8 mouse cellular contexts compared by ENCODE assay signal in genomic region chr10:79856280-79856679, GRCm38 (mm10). TPM values are rescaled to one million over a fixed set of nuclear protein-coding genes. Genes with fewer than 3 reads are reported as not detected.
A peak's percentile ranks its signal among the peaks of the same experiment; 100 is the strongest.
DNase-seq lines count a peak whose midpoint lies in the region; ATAC-seq and TF ChIP-seq lines count a peak whose summit lies in the region.

No protein-coding gene starts in this region.

- H3K36me3 ChIP-seq in lung, embryonic 15.5 days: peaks cover 36% of the 10 kb centered on the region
- H3K36me3 ChIP-seq in forebrain, embryonic 11.5 days (ENCODE audit: control insufficient read depth, insufficient read depth, low read length): peaks cover 20% of the 10 kb centered on the region
- peaks cover 41% of the 10 kb centered on the region for H3K36me3 ChIP-seq in intestine, postnatal 0 days (ENCODE audit: control insufficient read depth, insufficient read depth)
- H3K36me3 ChIP-seq in neural tube, embryonic 14.5 days (ENCODE audit: control insufficient read depth, insufficient read depth, low read length): peaks cover 37% of the 10 kb centered on the region

- peak overlapping the region; percentile 92 for H3K9ac ChIP-seq in lung, embryonic 15.5 days
- peak overlapping the region; percentile 98 for H3K9ac ChIP-seq in forebrain, embryonic 11.5 days (ENCODE audit: low read length)
- peak overlapping the region; percentile 96 for H3K9ac ChIP-seq in intestine, postnatal 0 days (ENCODE audit: low read depth, low read length)
- peak overlapping the region; percentile 96 for H3K9ac ChIP-seq in neural tube, embryonic 14.5 days (replicated peaks; ENCODE audit: low read depth, low read length)

- ATAC-seq in lung, embryonic 15.5 days (ENCODE audit: borderline replicate concordance, extremely low read depth, low FRiP score, low TSS enrichment): no peak
- ATAC-seq in forebrain, embryonic 11.5 days (replicated peaks; ENCODE audit: low FRiP score): no peak
- ATAC-seq in intestine, postnatal 0 days: no peak
- ATAC-seq in neural tube, embryonic 14.5 days (ENCODE audit: low read depth): no peak

- no peaks in the 10 kb centered on the region for H3K9me3 ChIP-seq in lung, embryonic 15.5 days
- H3K9me3 ChIP-seq in forebrain, embryonic 11.5 days (ENCODE audit: control insufficient read depth, low read length): no peaks in the 10 kb centered on the region
- H3K9me3 ChIP-seq in intestine, postnatal 0 days (ENCODE audit: control insufficient read depth): no peaks in the 10 kb centered on the region
- H3K9me3 ChIP-seq in neural tube, embryonic 14.5 days (ENCODE audit: control insufficient read depth, low read length): no peaks in the 10 kb centered on the region

- peak overlapping the region; percentile 72 for H3K4me3 ChIP-seq in lung, embryonic 15.5 days
- peak overlapping the region; percentile 98 for H3K4me3 ChIP-seq in forebrain, embryonic 11.5 days (ENCODE audit: low read depth, low read length)
- H3K4me3 ChIP-seq in intestine, postnatal 0 days (ENCODE audit: low read depth, low read length): peak overlapping the region; percentile 88
- peak overlapping the region; percentile 97 for H3K4me3 ChIP-seq in neural tube, embryonic 14.5 days (ENCODE audit: low read depth, low read length)

- H3K27me3 ChIP-seq in lung, embryonic 15.5 days: no peaks in the 10 kb centered on the region
- H3K27me3 ChIP-seq in forebrain, embryonic 11.5 days (ENCODE audit: control insufficient read depth, insufficient read depth, low read length): no peaks in the 10 kb centered on the region
- H3K27me3 ChIP-seq in intestine, postnatal 0 days (replicated peaks; ENCODE audit: control insufficient read depth, insufficient read depth, low read length): no peaks in the 10 kb centered on the region
- H3K27me3 ChIP-seq in neural tube, embryonic 14.5 days (ENCODE audit: control insufficient read depth, insufficient read depth, low read length): no peaks in the 10 kb centered on the region; the same call in 1 of the 2 replicates

- 15% methylated on average over 6 of the region's 6 CpGs for WGBS in lung, embryonic 15.5 days
- 51% methylated on average over 6 of the region's 6 CpGs for WGBS in forebrain, embryonic 11.5 days
- 6% methylated on average over 6 of the region's 6 CpGs for WGBS in intestine, postnatal 0 days
- WGBS in neural tube, embryonic 14.5 days: 50% methylated on average over 6 of the region's 6 CpGs

- peak overlapping the region; percentile 86 for H3K4me2 ChIP-seq in lung, embryonic 15.5 days
- H3K4me2 ChIP-seq in forebrain, embryonic 11.5 days (ENCODE audit: low read depth, low read length, severe bottlenecking): peak overlapping the region; percentile 88
- peak overlapping the region; percentile 90 for H3K4me2 ChIP-seq in intestine, postnatal 0 days (replicated peaks; ENCODE audit: low read depth)
- peak overlapping the region; percentile 99 for H3K4me2 ChIP-seq in neural tube, embryonic 14.5 days (ENCODE audit: low read depth, low read length)

- H3K27ac ChIP-seq in lung, embryonic 15.5 days: peak overlapping the region; percentile 100
- no peak overlapping the region for H3K27ac ChIP-seq in forebrain, embryonic 11.5 days (ENCODE audit: low read depth, low read length)
- peak overlapping the region; percentile 100 for H3K27ac ChIP-seq in intestine, postnatal 0 days (ENCODE audit: low read depth, low read length)
- peak overlapping the region; percentile 99; the same call in 1 of the 2 replicates for H3K27ac ChIP-seq in neural tube, embryonic 14.5 days (ENCODE audit: low read depth, low read length)

- 0 out of 2 replicates have a peak, but pooled peaks have one; percentile 5 for TF ChIP-seq CTCF in intestine, postnatal 0 days (IDR thresholded peaks at IDR 0.05; ENCODE audit: low read depth)

- H3K4me1 ChIP-seq in lung, embryonic 15.5 days: peaks cover 60% of the 10 kb centered on the region
- peaks cover 39% of the 10 kb centered on the region for H3K4me1 ChIP-seq in forebrain, embryonic 11.5 days (replicated peaks; ENCODE audit: control insufficient read depth, insufficient read depth, low read length)
- H3K4me1 ChIP-seq in intestine, postnatal 0 days (replicated peaks; ENCODE audit: control insufficient read depth, insufficient read depth, low read length): peaks cover 22% of the 10 kb centered on the region
- H3K4me1 ChIP-seq in neural tube, embryonic 14.5 days (ENCODE audit: control insufficient read depth, insufficient read depth, low read length): peaks cover 58% of the 10 kb centered on the region

- no peak for DNase-seq in lung, postnatal 10 days
- DNase-seq in forebrain, embryonic 11.5 days (ENCODE audit: low spot score): no peak
- no peak for DNase-seq in spleen, postnatal 10 days (ENCODE audit: low spot score in 2 of 2)
- no peak for DNase-seq in embryo, embryonic 9.5 days (ENCODE audit: extremely low spot score)
- DNase-seq in testis, postnatal 14 days (ENCODE audit: low spot score): no peak

RNA-seq across cellular contexts. Expression of gene Ptbp1, which starts 2.1 kb away (rescaled TPM):
- polyA plus RNA-seq in lung, embryonic 15.5 days (2015; fragmentation: Nextera tagmentation; extraction: Ambion mirVana): 367 and 368 TPM in 2 replicates
- 261 and 295 TPM in 2 replicates for polyA plus RNA-seq in forebrain, embryonic 11.5 days (2014; fragmentation: Nextera tagmentation; extraction: Ambion mirVana)
- 86.9 and 92.2 TPM in 2 replicates for polyA plus RNA-seq in intestine, postnatal 0 days (2015; fragmentation: Nextera tagmentation; extraction: Ambion mirVana)
- polyA plus RNA-seq in neural tube, embryonic 14.5 days (2014; fragmentation: Nextera tagmentation; extraction: Ambion mirVana): 36.9 and 53.5 TPM in 2 replicates

RNA-seq across cellular contexts. Expression of gene Prtn3, which starts 18.0 kb away (rescaled TPM):
- 3.7 and 3.8 TPM in 2 replicates for polyA plus RNA-seq in lung, embryonic 15.5 days (2015; fragmentation: Nextera tagmentation; extraction: Ambion mirVana)
- polyA plus RNA-seq in forebrain, embryonic 11.5 days (2014; fragmentation: Nextera tagmentation; extraction: Ambion mirVana): 13.0 and 13.3 TPM in 2 replicates
- 1.1 TPM in 2 replicates for polyA plus RNA-seq in intestine, postnatal 0 days (2015; fragmentation: Nextera tagmentation; extraction: Ambion mirVana)
- 11.1 and 12.4 TPM in 2 replicates for polyA plus RNA-seq in neural tube, embryonic 14.5 days (2014; fragmentation: Nextera tagmentation; extraction: Ambion mirVana)

RNA-seq across cellular contexts. Expression of gene Plppr3, which starts 18.2 kb away (rescaled TPM):
- 29.1 and 32.4 TPM in 2 replicates for polyA plus RNA-seq in lung, embryonic 15.5 days (2015; fragmentation: Nextera tagmentation; extraction: Ambion mirVana)
- 131 and 146 TPM in 2 replicates for polyA plus RNA-seq in forebrain, embryonic 11.5 days (2014; fragmentation: Nextera tagmentation; extraction: Ambion mirVana)
- 6.2 and 7.2 TPM in 2 replicates for polyA plus RNA-seq in intestine, postnatal 0 days (2015; fragmentation: Nextera tagmentation; extraction: Ambion mirVana)
- polyA plus RNA-seq in neural tube, embryonic 14.5 days (2014; fragmentation: Nextera tagmentation; extraction: Ambion mirVana): 299 and 327 TPM in 2 replicates

RNA-seq across cellular contexts. Expression of gene Elane, which starts 29.8 kb away (rescaled TPM):
- 0.25 and 0.72 TPM in 2 replicates for polyA plus RNA-seq in lung, embryonic 15.5 days (2015; fragmentation: Nextera tagmentation; extraction: Ambion mirVana)
- polyA plus RNA-seq in forebrain, embryonic 11.5 days (2014; fragmentation: Nextera tagmentation; extraction: Ambion mirVana): not detected in 2 replicates
- polyA plus RNA-seq in intestine, postnatal 0 days (2015; fragmentation: Nextera tagmentation; extraction: Ambion mirVana): not detected in 2 replicates
- 0.55 TPM in 1 of 2 replicates, not detected in the other for polyA plus RNA-seq in neural tube, embryonic 14.5 days (2014; fragmentation: Nextera tagmentation; extraction: Ambion mirVana)

RNA-seq across cellular contexts. Expression of gene Cfd, which starts 34.4 kb away (rescaled TPM):
- not detected in 2 replicates for polyA plus RNA-seq in lung, embryonic 15.5 days (2015; fragmentation: Nextera tagmentation; extraction: Ambion mirVana)
- not detected in 2 replicates for polyA plus RNA-seq in forebrain, embryonic 11.5 days (2014; fragmentation: Nextera tagmentation; extraction: Ambion mirVana)
- polyA plus RNA-seq in intestine, postnatal 0 days (2015; fragmentation: Nextera tagmentation; extraction: Ambion mirVana): not detected in 2 replicates
- not detected in 2 replicates for polyA plus RNA-seq in neural tube, embryonic 14.5 days (2014; fragmentation: Nextera tagmentation; extraction: Ambion mirVana)
